Mouse (Mus musculus) kidney, embryonic 14.5 days (tissue): Measurements from ENCODE around the gene Acacb. TPM values are rescaled to one million over a fixed set of nuclear protein-coding genes. Genes with fewer than 3 reads are reported as not detected.

Experiments
- ATAC-seq: fragments of 200-750 bp; cut with Nextera tagmentation; 2 replicates; pipeline ENCODE4 v1.8.0; 2017; ENCODE audit warnings: moderate number of reproducible peaks, mild to moderate bottlenecking, moderate TSS enrichment, moderate library complexity; ENCODE audit not compliant: low FRiP score, low TSS enrichment
- H3K27ac ChIP-seq: fragments of 300-500 bp; sonication (generic); 2 replicates; pipeline ENCODE4 v1.5.1; 2014; ENCODE audit warnings: low read depth, mild to moderate bottlenecking, low read length, moderate library complexity, mixed read lengths
- H3K27me3 ChIP-seq: fragments of 300-500 bp; sonication (generic); 2 replicates; pipeline ENCODE4 v1.6.1; 2014; ENCODE audit warnings: mild to moderate bottlenecking, low read length; ENCODE audit not compliant: control insufficient read depth, insufficient read depth
- H3K36me3 ChIP-seq: fragments of 300-500 bp; sonication (generic); 2 replicates; pipeline ENCODE4 v1.6.1; 2014; ENCODE audit warnings: low read length, mixed read lengths; ENCODE audit not compliant: control insufficient read depth, insufficient read depth
- H3K4me1 ChIP-seq: fragments of 300-500 bp; sonication (generic); 2 replicates; pipeline ENCODE4 v1.6.1; 2014; ENCODE audit warnings: low read length, mixed read lengths; ENCODE audit not compliant: control insufficient read depth, insufficient read depth
- H3K4me2 ChIP-seq: fragments of 300-500 bp; sonication (generic); replicated peaks from 2 replicates; pipeline ENCODE4 v1.6.1; 2014; ENCODE audit warnings: low read depth, mild to moderate bottlenecking, low read length
- H3K4me3 ChIP-seq: fragments of 300-500 bp; sonication (generic); 2 replicates; pipeline ENCODE4 v1.5.1; 2014; ENCODE audit warnings: mild to moderate bottlenecking, low read length
- H3K9ac ChIP-seq: fragments of 300-500 bp; sonication (generic); 2 replicates; pipeline ENCODE4 v1.6.1; 2014; ENCODE audit warnings: low read depth, mild to moderate bottlenecking, low read length, moderate library complexity
- H3K9me3 ChIP-seq: fragments of 300-500 bp; sonication (generic); 2 replicates; pipeline ENCODE4 v1.6.1; 2016; ENCODE audit warnings: low read length; ENCODE audit not compliant: control insufficient read depth
- WGBS: fragments of 180-500 bp; shearing (Covaris S2); extraction: QIAGEN DNeasy Blood & Tissue Kit; methylation state at CpG from one replicate; pipeline ENCODE4 v1.1.7; 2014; 5-methylcytosine and 5-hydroxymethylcytosine counted together
- polyA plus RNA-seq: library from polyadenylated mRNA; unstranded; fragments of >200 nt; fragmentation: Nextera tagmentation; extraction: Ambion mirVana; gene quantifications from 2 replicates; pipeline ENCODE4 v1.2.1, GENCODE M21; 2014

The Acacb gene
- polyA plus RNA-seq, 1 experiment from 2014 or later, result 4.4 TPM

- Histone ChIP-seq H3K9me3 (peaks cover 8% of the 10 kb centered on the region; the same call in 1 of the 2 replicates), H3K9ac (no peak overlapping the region), H3K4me3 (no peak overlapping the region), H3K36me3 (no peaks in the 10 kb centered on the region), H3K4me1 (no peaks in the 10 kb centered on the region), H3K4me2 (no peak overlapping the region), H3K27me3 (no peaks in the 10 kb centered on the region), H3K27ac (no peak overlapping the region)
- no peak for ATAC-seq
- WGBS, result 93% methylated on average over 7 of the region's 7 CpGs
These were observed 79.7 kb downstream of the Acacb start for GRCm38 (mm10) chr5:114226051-114226450.

GRCm38 (mm10) chr5:114228901-114229300 lies 82.6 kb downstream of the Acacb start:
- ATAC-seq, result no peak
- H3K4me2 ChIP-seq, result no peak overlapping the region
- H3K4me1 ChIP-seq, result no peaks in the 10 kb centered on the region
- H3K27ac ChIP-seq, result no peak overlapping the region
- H3K36me3 ChIP-seq, result no peaks in the 10 kb centered on the region
- no peak overlapping the region for H3K9ac ChIP-seq
- H3K9me3 ChIP-seq, result peaks cover 8% of the 10 kb centered on the region; the same call in 1 of the 2 replicates
- WGBS, result 70% methylated on average over 5 of the region's 5 CpGs
- H3K4me3 ChIP-seq, result no peak overlapping the region
- H3K27me3 ChIP-seq, result no peaks in the 10 kb centered on the region

- no peaks in the 10 kb centered on the region for H3K4me1 ChIP-seq
- no peak for ATAC-seq
- no peaks in the 10 kb centered on the region for H3K36me3 ChIP-seq
- no peaks in the 10 kb centered on the region for H3K9me3 ChIP-seq
- H3K9ac ChIP-seq, result no peak overlapping the region
- H3K27me3 ChIP-seq, result no peaks in the 10 kb centered on the region
- no peak overlapping the region for H3K4me2 ChIP-seq
- WGBS, result 43% methylated on average over 7 of the region's 7 CpGs
- no peak overlapping the region for H3K4me3 ChIP-seq
- H3K27ac ChIP-seq, result no peak overlapping the region
These were observed 92.6 kb downstream of the Acacb start for GRCm38 (mm10) chr5:114238924-114239323.

GRCm38 (mm10) chr5:114239737-114240136 lies 93.4 kb downstream of the Acacb start:
- 48% methylated on average over 14 of the region's 14 CpGs for WGBS
- H3K4me2 ChIP-seq, result no peak overlapping the region
- no peaks in the 10 kb centered on the region for H3K36me3 ChIP-seq
- no peak overlapping the region for H3K4me3 ChIP-seq
- no peaks in the 10 kb centered on the region for H3K4me1 ChIP-seq
- H3K9me3 ChIP-seq, result no peaks in the 10 kb centered on the region
- ATAC-seq, result no peak
- no peak overlapping the region for H3K27ac ChIP-seq
- H3K9ac ChIP-seq, result no peak overlapping the region
- no peaks in the 10 kb centered on the region for H3K27me3 ChIP-seq

GRCm38 (mm10) chr5:114246465-114246864 lies 100.1 kb downstream of the Acacb start:
- H3K4me2 ChIP-seq, result no peak overlapping the region
- H3K36me3 ChIP-seq, result no peaks in the 10 kb centered on the region
- 79% methylated on average over 7 of the region's 7 CpGs for WGBS
- no peak overlapping the region for H3K27ac ChIP-seq
- ATAC-seq, result no peak
- peaks cover 6% of the 10 kb centered on the region for H3K4me1 ChIP-seq
- H3K4me3 ChIP-seq, result no peak overlapping the region
- no peaks in the 10 kb centered on the region for H3K9me3 ChIP-seq
- no peaks in the 10 kb centered on the region for H3K27me3 ChIP-seq
- no peak overlapping the region for H3K9ac ChIP-seq

- Histone ChIP-seq H3K36me3 (no peaks in the 10 kb centered on the region), H3K9ac (peak overlapping the region; percentile 42; the same call in 1 of the 2 replicates), H3K27me3 (no peaks in the 10 kb centered on the region), H3K27ac (no peak overlapping the region), H3K4me3 (peak overlapping the region; percentile 15; the same call in 1 of the 2 replicates), H3K4me1 (peaks cover 6% of the 10 kb centered on the region), H3K9me3 (no peaks in the 10 kb centered on the region), H3K4me2 (peak overlapping the region; percentile 39; the same call in 1 of the 2 replicates)
- 16% methylated on average over 14 of the region's 14 CpGs for WGBS
- ATAC-seq, result peak; percentile 76
These were observed 101.8 kb downstream of the Acacb start for GRCm38 (mm10) chr5:114248174-114248589.

GRCm38 (mm10) chr5:114259495-114259894 lies 113.2 kb downstream of the Acacb start:
- Histone ChIP-seq H3K9me3 (no peaks in the 10 kb centered on the region), H3K27ac (no peak overlapping the region), H3K36me3 (no peaks in the 10 kb centered on the region), H3K27me3 (no peaks in the 10 kb centered on the region), H3K4me2 (no peak overlapping the region), H3K4me1 (no peaks in the 10 kb centered on the region), H3K4me3 (no peak overlapping the region), H3K9ac (no peak overlapping the region)
- no peak for ATAC-seq
- whole genome bisulfite sequencing, result 60% methylated on average over 10 of the region's 10 CpGs

GRCm38 (mm10) chr5:114261494-114261893 lies 115.2 kb downstream of the Acacb start:
- Histone ChIP-seq H3K36me3 (no peaks in the 10 kb centered on the region), H3K4me3 (no peak overlapping the region), H3K4me1 (no peaks in the 10 kb centered on the region), H3K4me2 (no peak overlapping the region), H3K27ac (no peak overlapping the region), H3K27me3 (no peaks in the 10 kb centered on the region), H3K9me3 (no peaks in the 10 kb centered on the region), H3K9ac (no peak overlapping the region)
- no peak for ATAC-seq

GRCm38 (mm10) chr5:114264030-114264459 lies 117.7 kb downstream of the Acacb start:
- Histone ChIP-seq H3K27ac (no peak overlapping the region), H3K9me3 (no peaks in the 10 kb centered on the region), H3K4me1 (no peaks in the 10 kb centered on the region), H3K9ac (no peak overlapping the region), H3K27me3 (no peaks in the 10 kb centered on the region), H3K4me3 (no peak overlapping the region), H3K4me2 (no peak overlapping the region), H3K36me3 (no peaks in the 10 kb centered on the region)
- 71% methylated on average over 8 of the region's 8 CpGs for WGBS
- ATAC-seq, result no peak
